Mouse (Mus musculus) heart, embryonic 16.5 days (tissue): ENCODE data around the gene Mitf. TPM values are rescaled to one million over a fixed set of nuclear protein-coding genes. Genes with fewer than 3 reads are reported as not detected.

Experiments used
- ATAC-seq: fragments of 200-750 bp; cut with Nextera tagmentation; replicated peaks from 2 replicates; pipeline ENCODE4 v1.8.0; 2017; ENCODE audit warnings: moderate number of reproducible peaks; ENCODE audit not compliant: insufficient read depth, low FRiP score; ENCODE audit errors: extremely low read depth
- H3K27ac ChIP-seq: fragments of 300-500 bp; sonication (generic); 2 replicates; pipeline ENCODE4 v1.5.1; 2014; ENCODE audit warnings: mild to moderate bottlenecking, low read length, control low read depth, moderate library complexity
- H3K27me3 ChIP-seq: fragments of 300-500 bp; sonication (generic); 2 replicates; pipeline ENCODE4 v1.6.1; 2014; ENCODE audit warnings: low read length, mixed read lengths; ENCODE audit not compliant: control insufficient read depth, insufficient read depth
- H3K36me3 ChIP-seq: fragments of 300-500 bp; sonication (generic); 2 replicates; pipeline ENCODE4 v1.6.1; 2014; ENCODE audit not compliant: control insufficient read depth, insufficient read depth
- H3K4me1 ChIP-seq: fragments of 300-500 bp; sonication (generic); 2 replicates; pipeline ENCODE4 v1.6.1; 2014; ENCODE audit warnings: low read length, mixed read lengths; ENCODE audit not compliant: control insufficient read depth, insufficient read depth
- H3K4me2 ChIP-seq: fragments of 300-500 bp; sonication (generic); 2 replicates; pipeline ENCODE4 v1.6.1; 2014; ENCODE audit warnings: low read depth, mild to moderate bottlenecking, control low read depth, low read length
- H3K4me3 ChIP-seq: fragments of 300-500 bp; sonication (generic); 2 replicates; pipeline ENCODE4 v1.5.1; 2014; ENCODE audit warnings: mild to moderate bottlenecking, control low read depth, low read length
- H3K9ac ChIP-seq: fragments of 300-500 bp; sonication (generic); 2 replicates; pipeline ENCODE4 v1.6.1; 2014; ENCODE audit warnings: low read length, control low read depth
- H3K9me3 ChIP-seq: fragments of 300-500 bp; sonication (generic); replicated peaks from 2 replicates; pipeline ENCODE4 v1.6.1; 2016; ENCODE audit warnings: low read length; ENCODE audit not compliant: control insufficient read depth
- WGBS: fragments of 180-500 bp; shearing (Covaris S2); extraction: QIAGEN DNeasy Blood & Tissue Kit; methylation state at CpG from one replicate; pipeline ENCODE4 v1.1.7; 2014; 5-methylcytosine and 5-hydroxymethylcytosine counted together
- polyA plus RNA-seq: library from polyadenylated mRNA; unstranded; fragments of >200 nt; fragmentation: Nextera tagmentation; extraction: Ambion mirVana; gene quantifications from 2 replicates; pipeline ENCODE4 v1.2.1, GENCODE M21; 2015

Gene Mitf
- polyA plus RNA-seq, 1 experiment from 2014 or later, result 19.6 TPM

GRCm38 (mm10) chr6:98038513-98038912 lies 231.7 kb downstream of the Mitf start:
- Histone ChIP-seq H3K27me3 (no peaks in the 10 kb centered on the region), H3K4me2 (no peak overlapping the region), H3K4me1 (no peaks in the 10 kb centered on the region), H3K27ac (no peak overlapping the region), H3K9me3 (no peaks in the 10 kb centered on the region), H3K9ac (no peak overlapping the region), H3K4me3 (no peak overlapping the region), H3K36me3 (no peaks in the 10 kb centered on the region)
- no peak for ATAC-seq
- WGBS, result 84% methylated on average over 3 of the region's 3 CpGs

DNA sequence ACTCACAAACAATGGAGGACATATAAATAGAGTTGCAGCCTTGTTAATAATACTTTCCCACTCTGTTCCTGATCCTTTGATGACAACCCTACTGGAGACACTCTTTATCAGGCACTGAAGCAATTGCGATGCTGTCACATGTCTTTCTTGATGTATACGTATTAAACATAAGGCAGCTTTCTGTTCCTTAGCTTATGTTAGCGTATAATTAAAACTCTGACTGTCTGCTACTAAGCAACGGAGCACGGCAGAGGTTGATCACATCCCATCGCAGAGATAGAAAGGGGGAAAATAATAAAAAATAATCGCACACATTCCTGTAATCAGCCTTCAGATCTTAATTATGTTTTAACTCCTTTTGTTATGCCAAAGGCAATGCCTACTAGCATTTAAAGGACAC lies 234.9 kb downstream of the Mitf start:
- H3K36me3 ChIP-seq, result no peaks in the 10 kb centered on the region
- 86% methylated on average over 7 of the region's 7 CpGs for WGBS
- no peak for ATAC-seq

GRCm38 (mm10) chr6:98046295-98047108 lies 239.7 kb downstream of the Mitf start:
- Histone ChIP-seq H3K9me3 (no peaks in the 10 kb centered on the region), H3K4me3 (no peak overlapping the region), H3K9ac (no peak overlapping the region), H3K4me2 (no peak overlapping the region), H3K27me3 (no peaks in the 10 kb centered on the region), H3K27ac (no peak overlapping the region), H3K4me1 (no peaks in the 10 kb centered on the region), H3K36me3 (no peaks in the 10 kb centered on the region)
- 72% methylated on average over 11 of the region's 11 CpGs for WGBS
- ATAC-seq, result no peak

More for the DNA sequence above, 234.9 kb downstream of the Mitf start:
- Histone ChIP-seq H3K27ac (no peak overlapping the region), H3K9me3 (no peaks in the 10 kb centered on the region), H3K4me2 (no peak overlapping the region), H3K4me3 (no peak overlapping the region), H3K9ac (no peak overlapping the region), H3K27me3 (no peaks in the 10 kb centered on the region), H3K4me1 (no peaks in the 10 kb centered on the region)

GRCm38 (mm10) chr6:98047741-98048140 lies 240.9 kb downstream of the Mitf start:
- H3K36me3 ChIP-seq, result no peaks in the 10 kb centered on the region
- no peak overlapping the region for H3K4me2 ChIP-seq
- no peak for ATAC-seq
- no peaks in the 10 kb centered on the region for H3K4me1 ChIP-seq
- WGBS, result 72% methylated on average over 6 of the region's 6 CpGs
- no peaks in the 10 kb centered on the region for H3K27me3 ChIP-seq
- no peaks in the 10 kb centered on the region for H3K9me3 ChIP-seq
- H3K27ac ChIP-seq, result no peak overlapping the region
- no peak overlapping the region for H3K9ac ChIP-seq
- H3K4me3 ChIP-seq, result no peak overlapping the region

- Histone ChIP-seq H3K4me2 (no peak overlapping the region), H3K4me1 (no peaks in the 10 kb centered on the region), H3K36me3 (no peaks in the 10 kb centered on the region), H3K4me3 (no peak overlapping the region), H3K9me3 (no peaks in the 10 kb centered on the region), H3K27me3 (no peaks in the 10 kb centered on the region), H3K27ac (no peak overlapping the region), H3K9ac (no peak overlapping the region)
- peak; percentile 23; the same call in 1 of the 2 replicates for ATAC-seq
- WGBS, result 57% methylated on average over 14 of the region's 14 CpGs
These were observed 242.0 kb downstream of the Mitf start for GRCm38 (mm10) chr6:98048671-98049438.

DNA sequence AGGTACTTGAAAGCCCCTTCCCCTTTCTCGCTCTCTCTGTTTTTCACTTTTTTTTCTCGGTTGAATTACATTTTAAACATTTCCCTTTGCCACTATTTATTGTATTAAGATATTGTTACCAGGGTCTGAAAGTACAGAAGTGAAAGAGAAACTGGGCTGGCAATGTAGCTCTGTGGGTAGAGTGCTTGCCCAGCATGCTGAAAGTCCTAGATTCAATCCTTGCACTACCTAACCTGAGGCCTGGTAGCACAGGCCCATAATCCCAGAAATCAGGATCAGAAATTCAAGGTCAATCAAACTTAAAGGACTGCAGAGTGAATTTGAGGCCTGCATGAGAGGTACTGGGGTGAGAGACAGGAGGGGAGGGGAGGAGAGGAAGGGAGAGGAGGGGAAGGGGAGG lies 242.7 kb downstream of the Mitf start:
- Histone ChIP-seq H3K9ac (no peak overlapping the region), H3K9me3 (no peaks in the 10 kb centered on the region), H3K27ac (no peak overlapping the region), H3K4me2 (no peak overlapping the region), H3K4me1 (no peaks in the 10 kb centered on the region), H3K4me3 (no peak overlapping the region), H3K36me3 (no peaks in the 10 kb centered on the region), H3K27me3 (no peaks in the 10 kb centered on the region)
- 83% methylated on average over 2 of the region's 2 CpGs for WGBS
- ATAC-seq, result no peak

DNA sequence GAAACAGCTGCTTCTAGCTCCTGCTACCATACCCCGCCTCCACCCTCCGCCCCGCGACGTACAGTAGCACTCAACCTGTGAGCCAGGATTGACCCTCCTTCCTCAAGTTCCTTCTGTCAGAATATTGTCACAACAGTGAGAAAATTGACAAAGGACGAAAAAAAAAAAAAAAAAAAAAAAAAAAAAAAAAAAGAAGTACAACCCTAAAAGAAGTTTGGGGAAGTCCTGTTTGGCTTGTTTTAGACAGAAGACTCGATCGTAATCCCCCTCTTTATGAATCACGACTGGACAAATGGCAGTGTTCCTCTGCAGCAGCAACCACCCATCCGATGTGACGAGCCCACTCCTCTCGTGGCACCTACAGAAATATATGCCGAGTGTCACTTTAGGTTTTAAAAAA lies 255.0 kb downstream of the Mitf start:
- 85% methylated on average over 13 of the region's 13 CpGs for WGBS
- no peaks in the 10 kb centered on the region for H3K27me3 ChIP-seq
- no peak for ATAC-seq
- no peak overlapping the region for H3K27ac ChIP-seq
- H3K36me3 ChIP-seq, result no peaks in the 10 kb centered on the region
- no peak overlapping the region for H3K9ac ChIP-seq
- H3K4me2 ChIP-seq, result no peak overlapping the region
- no peak overlapping the region for H3K4me3 ChIP-seq
- H3K4me1 ChIP-seq, result no peaks in the 10 kb centered on the region
- H3K9me3 ChIP-seq, result no peaks in the 10 kb centered on the region; the same call in 1 of the 2 replicates

DNA sequence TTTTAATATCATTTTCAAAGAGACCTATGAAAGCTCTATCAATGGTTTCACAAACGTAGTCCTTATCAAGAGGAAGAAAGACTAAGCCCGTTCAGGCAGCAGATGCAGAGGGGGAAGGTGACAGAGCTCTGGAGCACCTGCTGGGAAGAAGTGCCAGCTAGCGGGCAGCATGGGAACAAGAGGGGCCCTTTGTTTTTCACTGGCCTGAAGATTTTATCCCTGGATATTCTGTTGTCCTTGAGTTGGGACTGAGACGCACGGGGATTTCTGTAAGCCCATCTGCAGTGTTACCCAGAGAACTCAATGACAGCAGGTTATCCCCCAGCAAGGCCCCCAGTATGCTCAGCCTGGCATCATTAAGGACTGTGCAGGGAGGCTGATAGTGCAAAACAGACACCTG lies 258.1 kb downstream of the Mitf start:
- WGBS, result 23% methylated on average over 5 of the region's 5 CpGs
- no peak overlapping the region for H3K27ac ChIP-seq
- no peaks in the 10 kb centered on the region for H3K9me3 ChIP-seq
- H3K4me1 ChIP-seq, result no peaks in the 10 kb centered on the region
- no peaks in the 10 kb centered on the region for H3K27me3 ChIP-seq
- no peaks in the 10 kb centered on the region for H3K36me3 ChIP-seq
- H3K9ac ChIP-seq, result no peak overlapping the region
- H3K4me3 ChIP-seq, result no peak overlapping the region
- no peak overlapping the region for H3K4me2 ChIP-seq
- no peak for ATAC-seq

DNA sequence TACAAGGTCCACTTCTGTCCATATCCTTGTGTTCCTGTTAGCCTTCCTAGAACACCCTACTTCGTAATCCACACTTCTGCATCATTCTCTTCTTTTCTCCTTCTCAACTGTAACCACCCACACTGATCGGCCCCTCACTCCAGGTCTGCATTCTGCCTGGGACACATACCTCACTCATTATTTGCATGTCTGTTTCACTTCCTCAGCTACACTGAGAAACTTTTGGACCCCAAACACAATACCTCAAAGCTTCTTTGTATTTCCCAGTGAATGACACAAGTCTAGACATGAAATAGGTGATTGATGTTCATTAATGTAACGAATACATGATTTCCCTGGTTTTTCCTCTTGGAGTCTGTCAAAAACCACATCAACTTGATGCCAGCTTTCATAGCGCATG lies 259.6 kb downstream of the Mitf start:
- no peaks in the 10 kb centered on the region for H3K27me3 ChIP-seq
- no peaks in the 10 kb centered on the region for H3K9me3 ChIP-seq
- ATAC-seq, result no peak
- H3K4me2 ChIP-seq, result no peak overlapping the region
- 78% methylated on average over 4 of the region's 4 CpGs for WGBS
- H3K27ac ChIP-seq, result no peak overlapping the region
- no peak overlapping the region for H3K9ac ChIP-seq
- H3K36me3 ChIP-seq, result no peaks in the 10 kb centered on the region
- H3K4me1 ChIP-seq, result no peaks in the 10 kb centered on the region
- H3K4me3 ChIP-seq, result no peak overlapping the region
